Mouse (Mus musculus) myocyte (in vitro differentiated cells): ENCODE results near the gene Dpp7.

Source experiments
- CEBPB ChIP-seq: IDR thresholded peaks from 2 replicates; pipeline ENCODE4 v1.6.1; 2011; ENCODE audit warnings: mild to moderate bottlenecking, moderate library complexity; ENCODE audit not compliant: poor library complexity, insufficient read depth, severe bottlenecking
- MAX ChIP-seq: IDR thresholded peaks from one replicate; pipeline ENCODE4 v1.6.1; 2011; ENCODE audit warnings: low read depth, mild to moderate bottlenecking, control low read depth
- POLR2A ChIP-seq: IDR thresholded peaks from one replicate; pipeline ENCODE4 v1.6.1; 2011; ENCODE audit warnings: low read depth, mild to moderate bottlenecking, control low read depth, moderate library complexity; ENCODE audit not compliant: insufficient read length
- TCF12 ChIP-seq: IDR thresholded peaks from one replicate; pipeline ENCODE4 v1.6.1; 2011; ENCODE audit warnings: mild to moderate bottlenecking, control low read depth; ENCODE audit not compliant: poor library complexity, insufficient read depth, severe bottlenecking

DNA sequence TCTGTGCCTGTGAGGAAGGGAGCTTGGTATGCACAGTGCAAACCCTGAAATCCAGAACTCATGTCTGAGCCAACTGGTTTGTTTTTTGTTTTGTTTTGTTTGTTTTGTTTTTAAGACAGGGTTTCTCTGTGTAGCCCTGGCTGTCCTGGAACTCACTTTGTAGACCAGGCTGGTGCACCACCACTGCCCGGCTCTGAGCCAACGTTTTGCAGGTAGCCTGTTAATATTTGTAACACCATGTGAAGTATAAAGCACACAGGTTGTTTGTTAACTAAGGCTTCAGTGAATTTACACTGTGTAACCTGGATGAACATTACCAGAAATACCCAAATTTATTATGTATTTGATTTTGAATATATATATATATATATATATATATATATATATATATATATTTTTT lies 30.1 kb downstream of the Dpp7 start:
- TF ChIP-seq CEBPB (no peak), MAX (no peak), TCF12 (no peak), POLR2A (no peak)
